Mouse (Mus musculus) thymus, postnatal 0 days (tissue): ENCODE measurements around the gene Wdr77. TPM values are rescaled to one million over a fixed set of nuclear protein-coding genes. Genes with fewer than 3 reads are reported as not detected.
"Not testable (repeated sequence)": the region's sequence is repeated elsewhere in the genome, so short reads cannot be mapped to it uniquely, and the experiment has no call there.

Experiments
- DNase-seq: peaks from one replicate; pipeline ENCODE4 v3.0.0-alpha.2; 2015; ENCODE audit warnings: low spot score
- polyA plus RNA-seq: library from polyadenylated mRNA; unstranded; fragments of >200 nt; fragmentation: Nextera tagmentation; extraction: Ambion mirVana; gene quantifications from 2 replicates; pipeline ENCODE4 v1.2.1, GENCODE M21; 2015

The Wdr77 gene
- polyA plus RNA-seq, 1 experiment from 2014 or later, result 89.6 TPM

DNA sequence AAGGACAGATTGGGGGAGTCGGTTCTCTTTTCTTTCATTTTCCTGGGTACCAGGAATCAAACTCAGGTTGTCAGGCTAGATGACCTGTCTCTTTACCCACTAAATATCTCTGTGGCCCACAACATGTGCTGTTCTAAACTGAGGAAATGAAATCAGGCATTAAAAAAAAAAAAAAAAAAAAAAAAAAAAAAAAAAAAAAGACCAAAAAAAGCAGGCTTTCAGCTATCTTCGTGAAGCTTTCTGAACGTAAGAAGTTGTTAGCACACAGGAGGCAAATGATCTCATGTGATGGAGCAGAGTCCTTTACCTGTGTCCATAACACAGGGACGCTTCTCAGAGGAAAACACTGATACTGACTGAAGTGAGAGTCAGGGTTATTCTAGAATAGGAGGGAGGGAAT, 23.1 kb upstream of the Wdr77 start:
- no peak for DNase-seq

GRCm38 (mm10) chr3:105951348-105951747, 7.8 kb upstream of the Wdr77 start:
- DNase-seq, result no peak

GRCm38 (mm10) chr3:105957235-105957634, 1.9 kb upstream of the Wdr77 start:
- DNase-seq, result no peak

- DNase-seq, result no peak
Measured at GRCm38 (mm10) chr3:105958204-105958603, 965 bp upstream of the Wdr77 start.

- DNase-seq, result no peak
Measured at GRCm38 (mm10) chr3:105959585-105959984, 416 bp downstream of the Wdr77 start.

DNA sequence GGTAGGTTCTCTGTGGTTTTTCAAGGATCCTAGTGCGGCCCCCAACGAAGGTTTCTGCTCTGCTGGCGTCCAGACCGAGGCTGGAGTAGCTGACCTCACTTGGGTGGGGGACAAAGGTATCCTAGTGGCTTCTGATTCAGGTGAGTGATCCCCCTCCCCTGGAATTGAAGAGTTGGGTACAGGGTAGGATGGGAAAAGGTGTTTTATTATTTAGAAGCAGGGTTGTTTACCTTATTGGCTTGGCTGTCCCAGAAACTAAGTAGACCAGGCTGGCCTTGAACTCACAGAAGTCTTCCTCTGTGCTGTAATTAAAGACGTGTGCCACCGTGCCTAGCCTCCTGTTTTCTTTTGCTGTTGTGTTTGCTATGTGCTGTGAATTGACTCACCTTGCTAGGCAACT, 830 bp downstream of the Wdr77 start, which contains the start of gene Atp5f1:
Atp5f1 (minus strand) TSS at position 101 of the 400 bp plus-strand sequence.
- no peak for DNase-seq

GRCm38 (mm10) chr3:105960700-105961099, 1.5 kb downstream of the Wdr77 start:
- no peak for DNase-seq

DNA sequence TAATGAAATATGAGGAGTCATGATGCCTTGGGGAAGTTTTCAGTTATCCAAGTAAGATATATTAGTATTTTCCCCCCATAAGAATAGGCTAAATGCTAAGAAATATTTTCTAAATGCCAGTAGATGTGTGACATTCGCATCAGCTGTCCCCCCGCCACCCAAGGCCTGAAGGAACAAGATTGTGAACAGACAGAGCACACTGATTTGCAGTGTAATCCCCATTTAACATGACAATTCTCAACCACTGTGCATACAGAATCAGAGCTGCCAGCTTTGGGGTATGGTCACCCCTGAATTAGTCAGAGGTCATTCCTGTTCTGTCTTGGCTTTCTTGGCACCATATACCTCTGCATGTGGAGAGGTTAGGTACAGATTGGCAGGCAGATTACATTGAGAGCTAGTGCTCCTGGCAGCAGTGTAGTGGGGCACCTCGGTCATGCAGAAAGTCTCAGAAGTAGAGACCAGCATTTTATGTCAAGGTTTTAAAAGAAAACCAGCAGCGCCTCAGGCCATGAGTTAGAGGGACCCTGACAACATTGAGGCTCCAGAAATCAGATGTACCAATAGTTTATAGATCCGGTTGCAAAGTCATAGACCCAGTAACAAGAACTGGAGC, 12.8 kb downstream of the Wdr77 start:
- no peak for DNase-seq

DNA sequence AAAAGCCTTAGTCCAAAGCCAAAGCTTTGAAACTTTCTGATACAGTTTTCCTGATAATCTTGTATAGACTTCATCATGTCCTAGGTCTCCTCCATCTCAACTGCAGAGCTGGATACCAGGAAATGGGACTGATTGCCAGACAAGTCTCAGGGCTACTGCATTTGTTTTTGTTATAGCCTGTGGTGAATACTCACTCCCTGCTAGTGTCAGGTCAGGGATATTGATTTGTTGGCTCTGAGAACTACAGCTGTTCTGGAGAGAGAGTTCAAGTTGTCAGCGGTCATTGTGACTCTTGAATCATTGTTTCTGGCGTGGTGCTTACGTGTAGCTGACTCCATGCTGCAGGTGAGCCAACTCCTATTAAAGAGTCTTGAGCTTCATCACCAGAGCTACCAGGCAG, 14.2 kb downstream of the Wdr77 start, which contains the start of gene Ovgp1:
Ovgp1 (plus strand) TSS at position 301 of the 400 bp plus-strand sequence.
- no peak for DNase-seq

GRCm38 (mm10) chr3:105974174-105974573, 15.0 kb downstream of the Wdr77 start:
- no peak for DNase-seq

- not testable (repeated sequence) for DNase-seq
Measured at GRCm38 (mm10) chr3:105989611-105990010, 30.4 kb downstream of the Wdr77 start.

DNA sequence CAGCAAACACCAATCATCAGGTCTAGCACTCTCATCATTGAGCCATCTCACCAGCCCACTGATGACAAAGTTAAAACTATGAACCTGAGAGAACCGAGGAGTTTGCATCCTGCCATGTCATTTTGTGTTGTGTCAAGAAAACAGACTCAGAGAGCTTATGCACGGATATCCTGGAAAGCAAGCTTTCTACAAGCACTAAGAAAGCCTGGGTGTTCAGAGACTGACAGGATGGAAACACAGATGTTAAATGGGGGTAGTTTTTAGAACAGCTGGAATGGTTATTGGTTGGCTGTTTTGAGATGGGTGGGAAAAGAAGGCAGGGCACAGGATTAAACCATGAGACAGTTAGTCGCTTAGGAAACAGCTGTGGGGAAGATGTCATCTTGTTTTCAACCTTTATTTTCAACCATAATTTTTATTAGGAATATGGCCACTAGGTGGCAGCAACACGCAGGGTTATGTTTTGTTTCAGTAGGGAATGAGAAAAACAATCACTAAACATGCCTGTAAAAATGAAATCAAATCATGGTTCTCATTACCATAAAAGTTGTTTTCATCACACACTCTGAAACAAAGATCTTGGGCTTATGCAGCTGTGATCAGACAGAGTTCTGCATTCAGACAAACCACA, 32.6 kb downstream of the Wdr77 start:
- DNase-seq, result peak; percentile 66

DNA sequence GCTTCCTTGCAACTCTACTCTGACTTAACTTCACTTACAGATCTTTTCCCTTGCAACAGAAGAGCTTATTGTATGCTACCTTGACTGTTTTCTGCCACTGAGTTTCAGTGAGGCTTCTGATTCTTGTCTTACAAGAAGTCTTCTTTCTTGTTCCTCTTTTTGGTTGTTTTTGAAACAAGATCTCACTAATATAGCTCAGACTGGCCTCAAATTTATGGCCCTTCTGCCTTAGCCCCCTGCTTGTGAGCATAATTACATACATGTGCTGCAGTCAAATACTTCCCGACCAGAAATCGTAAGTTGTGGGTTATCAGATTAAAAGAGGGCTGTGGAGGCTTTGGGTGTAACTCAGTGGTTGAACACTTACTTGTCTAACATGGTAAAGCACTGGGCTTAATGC, 35.6 kb downstream of the Wdr77 start:
- DNase-seq, result no peak

DNA sequence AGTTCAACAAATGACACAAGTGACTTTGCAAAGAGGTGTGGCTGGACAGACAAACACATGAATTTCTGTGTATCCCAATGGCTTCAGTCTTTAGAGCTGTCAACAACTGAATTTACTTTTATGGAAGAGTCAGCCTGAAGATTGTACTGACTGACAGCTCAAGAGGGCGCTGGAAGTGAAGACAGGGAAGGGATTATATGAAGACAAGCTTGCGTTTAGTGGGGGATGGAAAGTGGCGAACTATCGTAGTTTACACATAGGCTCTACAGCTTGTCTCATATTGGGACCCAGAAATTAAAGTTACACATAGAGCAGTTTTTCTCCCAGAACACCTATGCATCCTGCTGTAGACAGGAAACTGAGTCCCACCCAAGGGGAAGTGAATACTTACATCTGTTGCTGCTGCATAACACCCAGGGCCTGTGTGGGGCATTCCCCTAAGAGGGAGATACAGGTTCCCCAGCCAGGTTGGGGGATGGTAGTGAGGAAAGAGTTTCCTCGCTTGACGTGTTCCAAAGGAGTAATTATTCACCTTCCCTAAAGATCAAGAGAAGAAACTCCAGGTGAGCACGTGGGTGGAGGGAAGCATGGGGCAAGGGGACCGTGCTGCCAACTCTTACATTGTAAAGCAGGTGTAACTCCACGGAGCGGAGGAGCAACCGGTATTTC, 41.7 kb downstream of the Wdr77 start:
- DNase-seq, result no peak

DNA sequence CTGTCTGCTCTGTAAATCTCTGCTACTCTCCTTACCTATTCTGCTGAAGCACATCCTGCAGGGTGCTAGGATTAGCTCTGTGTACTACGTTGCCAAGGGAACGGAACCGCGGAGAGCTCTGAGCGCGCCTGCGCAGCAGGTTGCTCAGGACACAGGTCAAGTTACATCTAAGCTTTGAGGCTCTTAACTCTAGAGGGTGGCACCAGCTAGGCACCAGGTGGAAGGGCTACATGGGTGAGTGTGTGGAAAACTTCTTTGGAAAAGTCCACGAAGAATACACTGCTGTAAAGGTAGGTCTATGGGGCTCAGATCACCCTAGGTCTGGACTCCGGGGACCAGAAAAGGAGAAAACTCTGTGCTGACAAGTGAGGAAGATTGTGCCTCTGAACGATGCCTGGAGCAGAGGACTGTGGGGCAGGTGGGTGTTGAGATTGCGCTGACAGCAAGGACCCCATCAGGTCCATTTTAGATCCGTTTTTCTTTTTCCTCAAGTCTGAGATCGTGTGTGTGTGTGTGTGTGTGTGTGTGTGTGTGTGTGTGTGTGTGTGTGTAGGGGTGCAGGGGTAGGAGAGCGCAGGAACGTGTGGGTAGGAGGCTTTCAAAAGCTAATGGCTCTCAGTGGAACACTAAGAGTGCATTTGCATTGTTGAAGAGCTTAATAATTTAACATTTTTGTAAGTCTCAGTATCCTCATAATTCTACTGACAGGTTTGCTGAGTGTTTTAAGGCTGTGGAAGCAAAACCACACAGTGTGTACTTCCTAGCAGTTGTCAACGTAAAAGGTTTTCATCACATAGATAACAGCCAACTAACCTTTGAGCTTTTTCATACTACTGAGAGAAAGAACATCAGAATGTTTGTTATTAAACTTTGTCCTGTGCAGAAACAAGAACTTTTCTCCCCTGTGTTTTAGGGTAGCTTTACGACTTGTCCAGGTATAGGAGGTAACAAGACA, 42.5 kb downstream of the Wdr77 start:
- DNase-seq, result peak; percentile 48

GRCm38 (mm10) chr3:106003360-106003759, 44.2 kb downstream of the Wdr77 start:
- not testable (repeated sequence) for DNase-seq

DNA sequence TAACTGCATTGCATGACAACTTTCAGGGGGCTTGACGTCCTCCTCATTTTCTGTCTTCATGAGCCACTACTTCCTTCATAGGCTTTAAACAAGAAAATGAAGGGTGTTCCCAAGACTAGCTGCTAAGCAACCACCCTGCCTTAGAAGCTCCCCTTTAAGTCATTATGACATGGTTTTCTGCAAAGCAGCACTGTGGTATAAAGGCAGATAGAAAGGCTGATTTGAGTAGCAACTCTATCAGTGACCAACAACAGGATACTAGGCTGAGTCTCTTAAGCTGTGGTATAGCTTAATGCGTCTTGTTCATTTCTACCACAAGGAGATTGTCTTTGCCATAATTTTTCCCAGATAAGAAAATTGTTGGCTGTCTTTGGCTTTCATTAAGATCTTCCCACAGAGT, 55.4 kb downstream of the Wdr77 start, which contains the start of gene Pifo:
Pifo (minus strand) TSS at position 101 of the 400 bp plus-strand sequence.
- no peak for DNase-seq
